Mouse (Mus musculus) CD8-positive naive resting alpha-beta T cell, adult 2 months (primary cell): ENCODE data around the gene Ipo4.

Source experiments
- DNase-seq, 2 experiments: peaks; one replicate each; pipeline ENCODE4 v3.0.0; 2022; ENCODE audit warnings: low read depth in 2 of 2, low spot score in 2 of 2

Ipo4 gene

GRCm38 (mm10) chr14:55635523-55636007 lies at the start of gene Ipo4:
Gene Ipo4, minus strand, starts transcription at chr14:55635957.
- DNase-seq, result peak; percentile 76 to 82

- no peak for DNase-seq
Observed at GRCm38 (mm10) chr14:55682118-55682493, 46.3 kb upstream of the Ipo4 start.

- peak; percentile 93 to 94 for DNase-seq
Observed at GRCm38 (mm10) chr14:55681160-55682117, 45.7 kb upstream of the Ipo4 start, which contains the start of gene Tinf2. Gene Tinf2, minus strand, starts transcription at chr14:55681820.

- no peak for DNase-seq
Observed at GRCm38 (mm10) chr14:55677615-55678014, 41.9 kb upstream of the Ipo4 start.

- DNase-seq, result no peak
Observed at GRCm38 (mm10) chr14:55672741-55673060, 36.9 kb upstream of the Ipo4 start.

- DNase-seq, result peak; percentile 83 to 85
Observed at GRCm38 (mm10) chr14:55671833-55672740, 36.3 kb upstream of the Ipo4 start, which contains the start of the genes Gmpr2 and Nedd8. Gene Gmpr2, plus strand, starts transcription at chr14:55671941. Gene Nedd8, minus strand, starts transcription at chr14:55672124.

GRCm38 (mm10) chr14:55671486-55671832 lies 35.7 kb upstream of the Ipo4 start:
- DNase-seq, result no peak

- DNase-seq, result no peak
Observed at GRCm38 (mm10) chr14:55660636-55661035, 24.9 kb upstream of the Ipo4 start.

- DNase-seq, result peak; percentile 66 to 70
Observed at GRCm38 (mm10) chr14:55659960-55660573, 24.3 kb upstream of the Ipo4 start, which contains the start of gene Mdp1. Gene Mdp1, minus strand, starts transcription at chr14:55660508.

- no peak for DNase-seq
Observed at GRCm38 (mm10) chr14:55658011-55658410, 22.3 kb upstream of the Ipo4 start.

- DNase-seq, result no peak
Observed at GRCm38 (mm10) chr14:55656935-55657334, 21.2 kb upstream of the Ipo4 start.

GRCm38 (mm10) chr14:55651528-55651927 lies 15.8 kb upstream of the Ipo4 start:
- no peak for DNase-seq

- DNase-seq, result no peak
Observed at GRCm38 (mm10) chr14:55649884-55650283, 14.1 kb upstream of the Ipo4 start, which contains the start of gene Tssk4. Gene Tssk4, plus strand, starts transcription at chr14:55650184.

- peak; percentile 13 to 35 for DNase-seq
Observed at GRCm38 (mm10) chr14:55644261-55644888, 8.6 kb upstream of the Ipo4 start.

- peak; percentile 71 to 76 for DNase-seq
Observed at GRCm38 (mm10) chr14:55643060-55643907, 7.5 kb upstream of the Ipo4 start, which contains the start of gene Tm9sf1. Gene Tm9sf1, minus strand, starts transcription at chr14:55643806.

GRCm38 (mm10) chr14:55642679-55643059 lies 6.9 kb upstream of the Ipo4 start:
- DNase-seq, result no peak

GRCm38 (mm10) chr14:55641291-55641690 lies 5.5 kb upstream of the Ipo4 start:
- no peak for DNase-seq

GRCm38 (mm10) chr14:55640816-55641215 lies 5.1 kb upstream of the Ipo4 start:
- no peak for DNase-seq

GRCm38 (mm10) chr14:55637795-55638194 lies 2.0 kb upstream of the Ipo4 start, which contains the start of gene Gm49378:
Gene Gm49378, minus strand, starts transcription at chr14:55637895.
- no peak for DNase-seq
